Mouse (Mus musculus) G1E (cell line): Measurements from ENCODE around the gene Eef2k. TPM values are rescaled to one million over a fixed set of nuclear protein-coding genes. Genes with fewer than 3 reads are reported as not detected.

Experiments used
- ATAC-seq: 2 replicates; pipeline ENCODE4 v1.8.0; 2016; ENCODE audit warnings: mild to moderate bottlenecking; ENCODE audit not compliant: insufficient number of reproducible peaks, poor library complexity, low FRiP score, severe bottlenecking; ENCODE audit errors: extremely low read depth
- DNase-seq: peaks from one replicate; pipeline ENCODE4 v3.0.0; 2012; ENCODE audit warnings: low spot score
- H3K27me3 ChIP-seq: 2 replicates; pipeline ENCODE4 v1.6.1; 2012; ENCODE audit warnings: mild to moderate bottlenecking, low read length, inconsistent platforms; ENCODE audit not compliant: insufficient read depth
- H3K36me3 ChIP-seq: replicated peaks from 2 replicates; pipeline ENCODE3; 2012; ENCODE audit warnings: mild to moderate bottlenecking, inconsistent platforms
- H3K4me1 ChIP-seq: 2 replicates; pipeline ENCODE4 v1.6.1; 2012; ENCODE audit warnings: low read depth, low read length, inconsistent platforms, mixed read lengths; ENCODE audit not compliant: insufficient read depth
- H3K4me3 ChIP-seq: 2 replicates; pipeline ENCODE4 v1.5.1; 2012; ENCODE audit warnings: low read depth, mild to moderate bottlenecking, inconsistent platforms, low read length, moderate library complexity, mixed read lengths
- H3K9me3 ChIP-seq: replicated peaks from 2 replicates; pipeline ENCODE4 v1.6.1; 2012; ENCODE audit warnings: inconsistent platforms
- CTCF ChIP-seq: IDR thresholded peaks from 2 replicates; pipeline ENCODE4 v1.5.1; 2012; ENCODE audit warnings: low read depth, low read length, inconsistent platforms, mixed read lengths
- GATA1 ChIP-seq: IDR thresholded peaks from 2 replicates; pipeline ENCODE4 v1.6.1; 2012; ENCODE audit warnings: borderline replicate concordance, low read length, inconsistent platforms, mixed read lengths
- GATA2 ChIP-seq: IDR thresholded peaks from 2 replicates; pipeline ENCODE4 v1.6.1; 2012; ENCODE audit warnings: low read depth, low read length, inconsistent platforms, borderline replicate concordance
- POLR2AphosphoS5 ChIP-seq: IDR thresholded peaks from 2 replicates; pipeline ENCODE4 v1.6.1; 2012; ENCODE audit warnings: low read depth, low read length, inconsistent platforms; ENCODE audit not compliant: insufficient replicate concordance
- TAL1 ChIP-seq: conservative IDR thresholded peaks from 2 replicates; pipeline ENCODE4 v1.6.1; 2012; ENCODE audit warnings: low read depth, low read length, inconsistent platforms, mixed read lengths
- polyA plus RNA-seq: library from polyadenylated mRNA; stranded (reverse); fragments of >175 nt; gene quantifications from 2 replicates; pipeline ENCODE4 v1.2.3, GENCODE M21; 2012
- total RNA-seq, 2 experiments: library from RNA; stranded (forward) in 1 of 2; stranded (reverse) in 1 of 2; fragments of 200-1000 nt in 1 of 2; fragments of >200 nt in 1 of 2; fragmentation: Nextera tagmentation in 1 of 2; gene quantifications; 2 replicates each; pipeline ENCODE4 v1.2.3; 2014 to 2017

Gene Eef2k
- total and polyA plus RNA-seq, 3 experiments = 72.9 to 189 (median 107) TPM

GRCm38 (mm10) chr7:120883523-120884290, 41.1 kb downstream of the Eef2k start:
- ATAC-seq (no peak), DNase-seq (no peak)
- TF ChIP-seq GATA1 (no peak), TAL1 (no peak), POLR2AphosphoS5 (no peak), CTCF (no peak), GATA2 (no peak)
- Histone ChIP-seq H3K4me3 (no peak overlapping the region), H3K27me3 (no peaks in the 10 kb centered on the region), H3K9me3 (no peaks in the 10 kb centered on the region), H3K4me1 (peaks cover 48% of the 10 kb centered on the region), H3K36me3 (peaks cover 99% of the 10 kb centered on the region)

- no peaks in the 10 kb centered on the region for H3K27me3 ChIP-seq
- peaks cover 39% of the 10 kb centered on the region for H3K4me1 ChIP-seq
- ATAC-seq = no peak
- H3K4me3 ChIP-seq = no peak overlapping the region
- no peak for TF ChIP-seq GATA2
- no peaks in the 10 kb centered on the region for H3K9me3 ChIP-seq
- DNase-seq = no peak
- peaks cover 100% of the 10 kb centered on the region for H3K36me3 ChIP-seq
Observed at GRCm38 (mm10) chr7:120884746-120885145, 42.1 kb downstream of the Eef2k start.

- Histone ChIP-seq H3K9me3 (no peaks in the 10 kb centered on the region), H3K4me1 (peaks cover 13% of the 10 kb centered on the region), H3K4me3 (no peak overlapping the region), H3K36me3 (peaks cover 98% of the 10 kb centered on the region), H3K27me3 (no peaks in the 10 kb centered on the region)
- ATAC-seq (no peak), DNase-seq (no peak)
- TF ChIP-seq CTCF (no peak), POLR2AphosphoS5 (no peak), TAL1 (no peak), GATA2 (no peak)
Observed at GRCm38 (mm10) chr7:120893123-120893522, 50.5 kb downstream of the Eef2k start.

- DNase-seq (no peak), ATAC-seq (no peak)
- Histone ChIP-seq H3K36me3 (peaks cover 97% of the 10 kb centered on the region), H3K4me3 (no peak overlapping the region), H3K4me1 (peaks cover 20% of the 10 kb centered on the region), H3K27me3 (no peaks in the 10 kb centered on the region), H3K9me3 (no peaks in the 10 kb centered on the region)
- TF ChIP-seq GATA2 (no peak), TAL1 (no peak), POLR2AphosphoS5 (no peak), CTCF (no peak), GATA1 (no peak)
Observed at GRCm38 (mm10) chr7:120897054-120897453, 54.4 kb downstream of the Eef2k start.

GRCm38 (mm10) chr7:120897711-120898335, 55.2 kb downstream of the Eef2k start:
- H3K4me3 ChIP-seq = no peak overlapping the region
- H3K36me3 ChIP-seq = peaks cover 98% of the 10 kb centered on the region
- no peaks in the 10 kb centered on the region for H3K27me3 ChIP-seq
- DNase-seq (no peak), ATAC-seq (no peak)
- peaks cover 16% of the 10 kb centered on the region for H3K4me1 ChIP-seq
- no peak for TF ChIP-seq GATA2
- TF ChIP-seq CTCF = no peak
- no peak for TF ChIP-seq GATA1
- TF ChIP-seq TAL1 = no peak
- no peak for TF ChIP-seq POLR2AphosphoS5
- no peaks in the 10 kb centered on the region for H3K9me3 ChIP-seq

- ATAC-seq = no peak
- Histone ChIP-seq H3K4me1 (peaks cover 12% of the 10 kb centered on the region; the same call in 1 of the 2 replicates), H3K36me3 (peaks cover 98% of the 10 kb centered on the region), H3K27me3 (no peaks in the 10 kb centered on the region), H3K4me3 (no peak overlapping the region), H3K9me3 (no peaks in the 10 kb centered on the region)
- TF ChIP-seq POLR2AphosphoS5 (no peak), CTCF (no peak), TAL1 (no peak), GATA1 (no peak), GATA2 (no peak)
- no peak for DNase-seq
Observed at GRCm38 (mm10) chr7:120900191-120900590, 57.6 kb downstream of the Eef2k start.
